Mouse (Mus musculus) kidney, embryonic 15.5 days (tissue): Measurements from ENCODE around the gene Cotl1. TPM values are rescaled to one million over a fixed set of nuclear protein-coding genes. Genes with fewer than 3 reads are reported as not detected.

Experiments
- ATAC-seq: fragments of 200-750 bp; cut with Nextera tagmentation; replicated peaks from 2 replicates; pipeline ENCODE4 v1.8.0; 2017; ENCODE audit warnings: moderate TSS enrichment; ENCODE audit not compliant: low FRiP score
- H3K27ac ChIP-seq: fragments of 300-500 bp; sonication (generic); 2 replicates; pipeline ENCODE4 v1.5.1; 2015; ENCODE audit warnings: mild to moderate bottlenecking, inconsistent platforms
- H3K27me3 ChIP-seq: fragments of 300-500 bp; sonication (generic); 2 replicates; pipeline ENCODE4 v1.6.1; 2015; ENCODE audit warnings: inconsistent platforms
- H3K36me3 ChIP-seq: fragments of 300-500 bp; sonication (generic); 2 replicates; pipeline ENCODE4 v1.6.1; 2015; ENCODE audit warnings: inconsistent platforms
- H3K4me1 ChIP-seq: fragments of 300-500 bp; sonication (generic); 2 replicates; pipeline ENCODE4 v1.6.1; 2015; ENCODE audit warnings: inconsistent platforms
- H3K4me2 ChIP-seq: fragments of 300-500 bp; sonication (generic); 2 replicates; pipeline ENCODE4 v1.6.1; 2015; ENCODE audit warnings: moderate library complexity, mild to moderate bottlenecking, inconsistent platforms
- H3K4me3 ChIP-seq: fragments of 300-500 bp; sonication (generic); replicated peaks from 2 replicates; pipeline ENCODE4 v1.5.1; 2015; ENCODE audit warnings: mild to moderate bottlenecking, inconsistent platforms
- H3K9ac ChIP-seq: fragments of 300-500 bp; sonication (generic); 2 replicates; pipeline ENCODE4 v1.6.1; 2015; ENCODE audit warnings: mild to moderate bottlenecking, inconsistent platforms
- H3K9me3 ChIP-seq: fragments of 300-500 bp; sonication (generic); replicated peaks from 2 replicates; pipeline ENCODE4 v1.6.1; 2016; ENCODE audit warnings: inconsistent platforms
- WGBS: fragments of 180-500 bp; shearing (Covaris S2); methylation state at CpG from one replicate; pipeline ENCODE4 v1.1.7; 2015; ENCODE audit warnings: mixed read lengths; 5-methylcytosine and 5-hydroxymethylcytosine counted together
- polyA plus RNA-seq: library from polyadenylated mRNA; unstranded; fragments of >200 nt; fragmentation: Nextera tagmentation; extraction: Ambion mirVana; gene quantifications from 2 replicates; pipeline ENCODE4 v1.2.1, GENCODE M21; 2015

Gene Cotl1
- polyA plus RNA-seq, 1 experiment from 2014 or later, result 138 TPM

GRCm38 (mm10) chr8:119798170-119798964 lies 42.0 kb downstream of the Cotl1 start:
- Histone ChIP-seq H3K4me2 (peak overlapping the region; percentile 51), H3K27me3 (0 out of 2 replicates have a peak, but pooled peaks cover 3% of the 10 kb centered on the region), H3K4me3 (peak overlapping the region; percentile 14; the same call in 1 of the 2 replicates), H3K9ac (0 out of 2 replicates have a peak overlapping the region, but pooled peaks have one; percentile 5), H3K4me1 (peaks cover 32% of the 10 kb centered on the region), H3K36me3 (no peaks in the 10 kb centered on the region), H3K9me3 (no peaks in the 10 kb centered on the region), H3K27ac (peak overlapping the region; percentile 79)
- peak; percentile 73 for ATAC-seq
- 6% methylated on average over 15 of the region's 15 CpGs for WGBS

DNA sequence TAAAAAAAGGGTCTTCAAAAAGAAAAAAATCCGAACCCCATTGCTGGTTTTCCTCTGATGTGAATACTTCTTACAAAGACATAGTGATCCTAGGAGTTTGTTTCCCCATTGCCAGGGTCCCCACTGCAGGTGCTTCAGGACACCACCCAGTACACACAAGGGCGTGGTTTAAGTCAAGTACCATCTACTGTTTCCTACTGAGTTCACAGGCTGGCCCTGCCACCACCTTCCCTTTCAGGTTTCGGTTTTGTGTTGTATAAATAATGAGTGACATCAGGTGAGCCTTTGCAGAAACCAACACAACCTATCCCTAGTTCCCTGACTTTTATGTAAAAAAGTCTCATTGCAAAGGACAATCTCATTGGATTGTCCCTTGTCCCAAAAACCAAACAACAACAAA lies 44.7 kb downstream of the Cotl1 start:
- 82% methylated on average over 3 of the region's 3 CpGs for WGBS
- peaks cover 53% of the 10 kb centered on the region for H3K4me1 ChIP-seq
- 0 out of 2 replicates have a peak, but pooled peaks cover 3% of the 10 kb centered on the region for H3K27me3 ChIP-seq
- H3K9me3 ChIP-seq, result no peaks in the 10 kb centered on the region
- H3K4me3 ChIP-seq, result no peak overlapping the region
- no peak overlapping the region for H3K27ac ChIP-seq
- H3K4me2 ChIP-seq, result no peak overlapping the region
- ATAC-seq, result no peak
- no peak overlapping the region for H3K9ac ChIP-seq
- no peaks in the 10 kb centered on the region for H3K36me3 ChIP-seq

GRCm38 (mm10) chr8:119794689-119795088 lies 45.7 kb downstream of the Cotl1 start:
- Histone ChIP-seq H3K4me2 (no peak overlapping the region), H3K27me3 (0 out of 2 replicates have a peak, but pooled peaks cover 3% of the 10 kb centered on the region), H3K36me3 (no peaks in the 10 kb centered on the region), H3K27ac (0 out of 2 replicates have a peak overlapping the region, but pooled peaks have one; percentile 18), H3K9ac (no peak overlapping the region), H3K4me1 (peaks cover 60% of the 10 kb centered on the region), H3K4me3 (no peak overlapping the region), H3K9me3 (no peaks in the 10 kb centered on the region)
- ATAC-seq, result no peak
- WGBS, result 33% methylated on average over 7 of the region's 7 CpGs

DNA sequence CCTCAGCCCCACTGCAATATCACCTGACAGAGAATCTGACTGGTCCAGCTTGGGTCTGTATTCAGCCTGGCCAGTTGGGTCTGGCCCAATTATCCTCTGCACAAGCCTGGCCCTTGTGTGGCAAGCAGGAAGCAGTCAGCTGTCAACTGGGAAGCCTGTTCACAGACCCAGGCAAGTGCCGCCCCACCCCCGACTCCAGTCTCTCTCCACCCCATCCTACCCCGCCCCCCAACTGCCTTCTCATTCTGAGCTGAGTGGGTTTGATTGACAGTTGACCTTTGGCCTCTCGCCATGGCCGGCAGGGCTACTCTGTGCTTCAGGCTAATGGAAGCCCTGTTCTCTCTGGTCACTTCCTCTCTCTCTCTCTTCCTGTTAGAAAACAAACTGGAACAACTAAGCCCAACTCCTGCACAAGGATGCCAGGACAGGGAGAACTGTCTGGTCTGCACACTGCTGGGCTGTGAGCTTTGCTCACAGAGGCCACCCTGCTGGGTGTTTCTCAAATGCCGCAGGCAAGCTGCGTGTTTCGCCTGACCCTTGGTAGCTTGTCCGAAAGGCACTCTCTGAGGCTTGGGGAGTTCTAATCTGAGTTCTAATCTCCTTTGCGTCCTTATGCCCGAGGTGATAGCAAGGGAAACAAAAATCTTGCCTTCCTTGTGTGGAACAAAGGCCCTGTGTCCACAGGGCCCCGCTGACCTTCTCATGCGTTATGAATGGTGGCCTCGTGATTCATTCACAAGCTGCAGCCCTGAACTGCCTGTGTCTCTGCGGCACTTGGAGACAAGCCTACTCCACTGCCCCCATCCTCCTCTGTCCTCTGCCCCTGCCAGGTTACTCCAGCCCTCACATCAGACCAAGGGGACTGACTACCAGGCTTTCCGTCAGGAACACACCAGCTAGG lies 48.3 kb downstream of the Cotl1 start:
- Histone ChIP-seq H3K27ac (peak overlapping the region; percentile 70), H3K4me3 (no peak overlapping the region), H3K4me1 (peaks cover 47% of the 10 kb centered on the region), H3K9me3 (no peaks in the 10 kb centered on the region), H3K36me3 (no peaks in the 10 kb centered on the region), H3K27me3 (0 out of 2 replicates have a peak, but pooled peaks cover 2% of the 10 kb centered on the region), H3K9ac (no peak overlapping the region), H3K4me2 (no peak overlapping the region)
- ATAC-seq, result peak; percentile 47
- 27% methylated on average over 16 of the region's 16 CpGs for WGBS

DNA sequence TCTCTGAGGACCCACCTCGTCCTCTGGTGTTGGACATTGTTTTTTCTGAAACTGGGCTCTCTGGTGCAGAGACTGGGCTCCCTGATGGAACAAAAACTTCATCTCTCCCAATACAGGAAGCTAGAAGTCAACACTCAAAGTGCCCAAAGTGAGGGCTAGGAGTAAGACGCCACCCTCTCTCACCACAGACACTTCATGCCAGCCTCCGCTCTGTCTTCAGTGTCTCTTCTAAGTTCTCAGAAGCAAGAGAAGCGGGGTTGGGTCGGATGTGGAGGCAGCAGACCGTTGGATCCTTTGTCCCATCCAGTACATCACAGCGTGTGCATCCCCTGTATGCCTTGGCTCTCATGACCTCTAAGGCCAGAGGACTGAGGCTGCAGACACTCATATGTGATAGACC lies 50.8 kb downstream of the Cotl1 start:
- no peaks in the 10 kb centered on the region for H3K36me3 ChIP-seq
- H3K9me3 ChIP-seq, result no peaks in the 10 kb centered on the region
- H3K4me2 ChIP-seq, result no peak overlapping the region
- peaks cover 38% of the 10 kb centered on the region for H3K4me1 ChIP-seq
- no peak for ATAC-seq
- H3K27me3 ChIP-seq, result 0 out of 2 replicates have a peak, but pooled peaks cover 3% of the 10 kb centered on the region
- H3K4me3 ChIP-seq, result no peak overlapping the region
- no peak overlapping the region for H3K27ac ChIP-seq
- WGBS, result 89% methylated on average over 7 of the region's 7 CpGs
- no peak overlapping the region for H3K9ac ChIP-seq

- no peak for ATAC-seq
Observed at GRCm38 (mm10) chr8:119788607-119789381, 51.5 kb downstream of the Cotl1 start.

DNA sequence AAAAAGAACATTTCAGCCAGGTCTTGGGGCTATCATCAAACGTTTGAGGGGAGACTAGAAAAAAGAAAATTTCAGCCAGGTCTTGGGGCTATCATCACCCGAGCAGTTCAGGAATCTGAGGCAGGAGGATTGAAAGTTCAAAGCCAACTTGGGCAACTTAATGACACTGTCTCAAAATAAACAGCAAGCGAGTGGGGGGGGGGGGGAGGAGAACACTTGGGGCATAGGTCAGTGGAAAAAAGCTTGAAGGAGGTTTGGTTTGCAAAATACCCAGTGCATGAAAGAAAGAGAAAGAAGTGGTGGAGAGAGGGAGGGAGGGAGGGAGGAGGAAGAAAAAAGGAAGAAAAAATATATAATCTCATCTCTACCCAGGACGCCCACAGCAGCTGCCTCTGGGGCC lies 53.0 kb downstream of the Cotl1 start:
- Histone ChIP-seq H3K4me3 (no peak overlapping the region), H3K4me2 (no peak overlapping the region), H3K27ac (no peak overlapping the region), H3K9ac (no peak overlapping the region), H3K9me3 (no peaks in the 10 kb centered on the region), H3K4me1 (peaks cover 31% of the 10 kb centered on the region), H3K27me3 (0 out of 2 replicates have a peak, but pooled peaks cover 3% of the 10 kb centered on the region), H3K36me3 (no peaks in the 10 kb centered on the region)
- no peak for ATAC-seq
- WGBS, result 34% methylated on average over 4 of the region's 4 CpGs

More at GRCm38 (mm10) chr8:119788607-119789381, 51.5 kb downstream of the Cotl1 start:
- no peak overlapping the region for H3K27ac ChIP-seq
- H3K9me3 ChIP-seq, result no peaks in the 10 kb centered on the region
- no peak overlapping the region for H3K4me2 ChIP-seq
- H3K4me3 ChIP-seq, result no peak overlapping the region
- 0 out of 2 replicates have a peak, but pooled peaks cover 3% of the 10 kb centered on the region for H3K27me3 ChIP-seq
- no peak overlapping the region for H3K9ac ChIP-seq
- no peaks in the 10 kb centered on the region for H3K36me3 ChIP-seq
- WGBS, result 79% methylated on average over 9 of the region's 9 CpGs
- H3K4me1 ChIP-seq, result peaks cover 38% of the 10 kb centered on the region

DNA sequence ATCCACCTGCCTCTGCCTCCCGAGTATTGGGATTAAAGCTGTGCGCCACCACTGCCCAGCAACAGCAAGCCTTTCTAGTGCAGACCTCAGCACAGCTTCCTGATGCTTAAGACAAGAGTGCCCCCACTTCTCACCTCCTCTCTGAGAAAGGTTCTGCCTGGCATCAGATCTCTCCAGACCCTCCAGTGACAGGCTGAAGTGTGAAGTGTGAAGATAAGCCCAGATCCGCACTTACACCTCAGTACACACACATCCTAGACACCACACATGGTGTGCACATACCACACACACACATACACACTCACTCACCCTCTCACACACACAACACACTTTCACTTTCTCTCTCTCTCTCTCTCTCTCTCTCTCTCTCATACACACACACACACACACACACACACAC lies 53.5 kb downstream of the Cotl1 start:
- WGBS, result 92% methylated on average over 3 of the region's 3 CpGs
- H3K9me3 ChIP-seq, result no peaks in the 10 kb centered on the region
- H3K27me3 ChIP-seq, result 0 out of 2 replicates have a peak, but pooled peaks cover 3% of the 10 kb centered on the region
- no peak overlapping the region for H3K4me3 ChIP-seq
- no peak overlapping the region for H3K27ac ChIP-seq
- no peak for ATAC-seq
- no peaks in the 10 kb centered on the region for H3K36me3 ChIP-seq
- H3K4me1 ChIP-seq, result peaks cover 27% of the 10 kb centered on the region
- no peak overlapping the region for H3K4me2 ChIP-seq
- no peak overlapping the region for H3K9ac ChIP-seq

- H3K36me3 ChIP-seq, result no peaks in the 10 kb centered on the region
- H3K4me2 ChIP-seq, result no peak overlapping the region
- no peaks in the 10 kb centered on the region for H3K9me3 ChIP-seq
- 49% methylated on average over 18 of the region's 18 CpGs for WGBS
- no peak overlapping the region for H3K9ac ChIP-seq
- H3K27ac ChIP-seq, result no peak overlapping the region
- no peak for ATAC-seq
- H3K4me1 ChIP-seq, result peaks cover 22% of the 10 kb centered on the region
- H3K4me3 ChIP-seq, result no peak overlapping the region
- H3K27me3 ChIP-seq, result 0 out of 2 replicates have a peak, but pooled peaks cover 3% of the 10 kb centered on the region
Observed at GRCm38 (mm10) chr8:119785764-119786405, 54.5 kb downstream of the Cotl1 start.

- ATAC-seq, result no peak
- 68% methylated on average over 7 of the region's 7 CpGs for WGBS
Observed at GRCm38 (mm10) chr8:119784676-119785075, 55.7 kb downstream of the Cotl1 start.

DNA sequence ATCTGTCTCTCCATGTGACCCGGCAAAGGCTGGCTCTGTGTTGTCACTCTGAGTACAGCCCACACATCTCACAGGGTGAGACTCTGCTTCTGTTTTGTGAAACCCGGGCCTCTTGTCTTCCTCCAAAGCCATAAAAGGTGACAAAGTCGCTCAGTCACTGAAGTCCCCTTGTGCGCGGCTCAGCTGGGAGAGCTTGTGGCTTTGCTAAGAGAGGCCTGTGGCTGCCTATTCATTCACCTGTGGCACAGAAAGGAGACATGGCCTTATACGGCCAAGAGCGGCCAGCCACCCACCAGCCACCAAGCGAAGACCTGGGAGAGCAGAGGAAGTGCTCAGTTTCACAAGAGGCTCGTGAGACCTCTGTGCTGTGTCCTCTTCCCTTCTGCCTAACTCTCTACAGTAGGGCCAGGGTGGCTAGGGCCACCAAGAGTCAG lies 56.2 kb downstream of the Cotl1 start:
- WGBS, result 41% methylated on average over 9 of the region's 9 CpGs
- no peak overlapping the region for H3K4me2 ChIP-seq
- no peak overlapping the region for H3K27ac ChIP-seq
- H3K9ac ChIP-seq, result no peak overlapping the region
- no peaks in the 10 kb centered on the region for H3K9me3 ChIP-seq
- peaks cover 20% of the 10 kb centered on the region for H3K4me1 ChIP-seq
- no peak for ATAC-seq
- no peak overlapping the region for H3K4me3 ChIP-seq
- no peaks in the 10 kb centered on the region for H3K36me3 ChIP-seq
- 0 out of 2 replicates have a peak, but pooled peaks cover 3% of the 10 kb centered on the region for H3K27me3 ChIP-seq

More at GRCm38 (mm10) chr8:119784676-119785075, 55.7 kb downstream of the Cotl1 start:
- H3K4me1 ChIP-seq, result peaks cover 19% of the 10 kb centered on the region
- no peaks in the 10 kb centered on the region for H3K36me3 ChIP-seq
- no peaks in the 10 kb centered on the region for H3K9me3 ChIP-seq
- 0 out of 2 replicates have a peak, but pooled peaks cover 3% of the 10 kb centered on the region for H3K27me3 ChIP-seq
- H3K4me2 ChIP-seq, result no peak overlapping the region
- H3K27ac ChIP-seq, result no peak overlapping the region
- no peak overlapping the region for H3K9ac ChIP-seq
- H3K4me3 ChIP-seq, result no peak overlapping the region
